Mouse (Mus musculus): ENCODE results near the gene Hmx1. TPM values are rescaled to one million over a fixed set of nuclear protein-coding genes. Genes with fewer than 3 reads are reported as not detected.

The Hmx1 gene
- total RNA-seq, 2 experiments from 2014 or later, result not detected

Other genes starting within 250 kb of the Hmx1 start
- gene Adra2c, start 110.8 kb upstream of the Hmx1 start, total RNA-seq (2021), result 10 to 100 TPM; 26.9 to 27.2 TPM
- under 1 TPM; 0.15 TPM for gene Cpz, start 136.6 kb downstream of the Hmx1 start, total RNA-seq (2021)
- 1 to 10 TPM; 7.6 to 9.1 TPM for gene Trmt44, start 186.0 kb downstream of the Hmx1 start, total RNA-seq (2021)
- gene Acox3, start 193.9 kb downstream of the Hmx1 start, total RNA-seq (2021), result 10 to 100 TPM; 26.3 to 28.8 TPM